Mouse (Mus musculus): ENCODE measurements around the gene BC035044. TPM values are rescaled to one million over a fixed set of nuclear protein-coding genes. Genes with fewer than 3 reads are reported as not detected.

Gene BC035044
- polyA plus RNA-seq (2015; fragmentation: Illumina TruSeq; extraction: RNeasy Lipid Tissue Mini Kit (QIAGEN cat#74804); ENCODE audit: insufficient read depth, low read depth, low replicate concordance): not detected

DNA sequence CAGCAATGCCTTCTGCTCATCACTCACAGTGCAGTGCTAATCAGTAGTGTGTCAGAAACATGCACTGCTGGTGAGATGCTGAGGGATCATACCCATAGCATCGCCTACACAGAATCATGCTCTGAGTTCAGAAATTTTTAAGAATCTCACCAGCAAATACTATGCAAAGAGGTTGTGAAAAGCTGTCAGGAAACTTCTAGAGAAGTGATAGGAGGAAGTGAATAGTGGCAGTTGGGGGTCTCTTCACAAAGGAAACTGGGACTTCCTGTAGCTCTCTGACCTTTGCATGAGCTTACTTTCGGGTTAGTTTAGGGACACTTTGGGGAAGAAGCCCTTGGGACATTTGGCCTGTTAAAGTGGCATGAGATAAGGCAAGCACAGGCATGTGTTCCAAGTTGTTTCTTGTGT lies at the start of gene BC035044:
Gene BC035044 (minus strand): TSS at position 179 of the 408 bp plus-strand sequence.

DNA sequence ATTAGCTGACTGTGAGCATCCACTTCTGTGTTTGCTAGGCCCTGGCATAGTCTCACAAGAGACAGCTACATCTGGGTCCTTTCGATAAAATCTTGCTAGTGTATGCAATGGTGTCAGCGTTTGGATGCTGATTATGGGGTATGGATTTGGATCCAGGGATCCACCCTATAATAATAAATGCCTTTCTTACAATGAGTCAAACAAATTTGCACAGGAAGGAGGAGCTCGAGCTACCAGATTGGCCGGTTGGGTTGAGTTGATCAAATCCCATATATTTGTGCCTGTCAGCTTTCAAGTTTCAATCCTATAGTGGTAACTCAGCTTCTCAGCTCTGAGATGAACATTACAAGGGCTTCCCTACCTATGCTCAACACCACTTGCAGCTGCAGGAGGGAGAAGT lies 43.2 kb upstream of the BC035044 start, which contains the start of gene Clec2g:
Gene Clec2g (plus strand): TSS at position 301 of the 400 bp plus-strand sequence.

GRCm38 (mm10) chr6:128887091-128887790 lies 3.7 kb downstream of the BC035044 start, which contains the start of gene Clec2i:
TSS of gene Clec2i (plus strand) at chr6:128887588.

DNA sequence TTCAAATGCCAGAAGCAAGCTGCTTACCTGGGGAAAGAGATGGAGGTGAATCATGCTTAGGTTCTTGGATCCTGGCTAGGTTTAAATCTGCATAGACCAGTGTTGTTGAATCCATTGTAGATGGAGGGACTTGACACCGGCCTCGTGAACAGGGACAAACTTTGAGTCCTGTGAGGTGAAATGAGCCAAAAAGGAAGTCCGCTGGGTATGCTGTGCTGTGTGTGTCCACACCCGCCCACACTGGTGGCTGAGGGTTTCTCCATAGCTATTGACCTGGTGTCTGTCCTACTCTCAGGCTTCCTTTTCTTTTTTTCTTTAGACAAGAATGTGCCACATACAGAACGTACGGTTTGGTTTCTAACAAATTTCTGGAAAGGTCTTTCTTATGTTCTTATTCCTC lies 64.8 kb downstream of the BC035044 start, which contains the start of the genes Gm44511 and Klrb1b:
Gene Gm44511 (minus strand): TSS at position 184 of the 400 bp plus-strand sequence.
Gene Klrb1b (minus strand): TSS at position 200 of the 400 bp plus-strand sequence.

Other genes with a start within 250 kb of the BC035044 start
- gene Clec2h, start 228.7 kb downstream of the BC035044 start, polyA plus RNA-seq (2015; fragmentation: Illumina TruSeq; extraction: RNeasy Lipid Tissue Mini Kit (QIAGEN cat#74804); ENCODE audit: insufficient read depth, low read depth, low replicate concordance): not detected
- gene Klrb1, start 168.1 kb downstream of the BC035044 start, polyA plus RNA-seq (2015; fragmentation: Illumina TruSeq; extraction: RNeasy Lipid Tissue Mini Kit (QIAGEN cat#74804); ENCODE audit: insufficient read depth, low read depth, low replicate concordance): not detected
- gene Klrb1c, start 101.9 kb downstream of the BC035044 start, polyA plus RNA-seq (2015; fragmentation: Illumina TruSeq; extraction: RNeasy Lipid Tissue Mini Kit (QIAGEN cat#74804); ENCODE audit: insufficient read depth, low read depth, low replicate concordance): not detected
- gene Gm44511, start 64.8 kb downstream of the BC035044 start, polyA plus RNA-seq (2015; fragmentation: Illumina TruSeq; extraction: RNeasy Lipid Tissue Mini Kit (QIAGEN cat#74804); ENCODE audit: insufficient read depth, low read depth, low replicate concordance): not detected
- gene Klrb1b, start 64.8 kb downstream of the BC035044 start, polyA plus RNA-seq (2015; fragmentation: Illumina TruSeq; extraction: RNeasy Lipid Tissue Mini Kit (QIAGEN cat#74804); ENCODE audit: insufficient read depth, low read depth, low replicate concordance): not detected
- not detected for gene Clec2i, start 3.5 kb downstream of the BC035044 start, polyA plus RNA-seq (2015; fragmentation: Illumina TruSeq; extraction: RNeasy Lipid Tissue Mini Kit (QIAGEN cat#74804); ENCODE audit: insufficient read depth, low read depth, low replicate concordance)
- gene Clec2g, start 43.3 kb upstream of the BC035044 start, polyA plus RNA-seq (2015; fragmentation: Illumina TruSeq; extraction: RNeasy Lipid Tissue Mini Kit (QIAGEN cat#74804); ENCODE audit: insufficient read depth, low read depth, low replicate concordance): not detected
- not detected for gene Klrb1f, start 154.8 kb upstream of the BC035044 start, polyA plus RNA-seq (2015; fragmentation: Illumina TruSeq; extraction: RNeasy Lipid Tissue Mini Kit (QIAGEN cat#74804); ENCODE audit: insufficient read depth, low read depth, low replicate concordance)
- not detected for gene Clec2e, start 209.8 kb upstream of the BC035044 start, polyA plus RNA-seq (2015; fragmentation: Illumina TruSeq; extraction: RNeasy Lipid Tissue Mini Kit (QIAGEN cat#74804); ENCODE audit: insufficient read depth, low read depth, low replicate concordance)

All from pancreas, adult 10 weeks (tissue).